Mouse (Mus musculus): ENCODE data around the gene Serpina3f.

- TF ChIP-seq EP300 (IDR thresholded peaks at IDR 0.05; ENCODE audit: low read depth) = no peak
- TF ChIP-seq CTCF (IDR thresholded peaks at IDR 0.05; ENCODE audit: low read depth) = 0 out of 2 replicates have a peak, but pooled peaks have one; percentile 25
Measured at GRCm38 (mm10) chr12:104245092-104245491, 30.7 kb downstream of the Serpina3f start.
